Mouse (Mus musculus) hindbrain, embryonic 16.5 days (tissue): ENCODE data around the gene Ttc7b. TPM values are rescaled to one million over a fixed set of nuclear protein-coding genes. Genes with fewer than 3 reads are reported as not detected.

Experiments used
- ATAC-seq: fragments of 200-750 bp; cut with Nextera tagmentation; 2 replicates; pipeline ENCODE4 v1.8.0; 2017; ENCODE audit warnings: moderate TSS enrichment, moderate library complexity
- H3K27ac ChIP-seq: fragments of 300-500 bp; sonication (generic); 2 replicates; pipeline ENCODE4 v1.5.1; 2014; ENCODE audit warnings: low read depth, mild to moderate bottlenecking, control low read depth, low read length, moderate library complexity
- H3K27me3 ChIP-seq: fragments of 300-500 bp; sonication (generic); replicated peaks from 2 replicates; pipeline ENCODE4 v1.6.1; 2014; ENCODE audit warnings: low read length; ENCODE audit not compliant: control insufficient read depth, insufficient read depth
- H3K36me3 ChIP-seq: fragments of 300-500 bp; sonication (generic); 2 replicates; pipeline ENCODE4 v1.6.1; 2014; ENCODE audit warnings: mild to moderate bottlenecking, low read length, moderate library complexity, mixed read lengths; ENCODE audit not compliant: control insufficient read depth, insufficient read depth
- H3K4me1 ChIP-seq: fragments of 300-500 bp; sonication (generic); 2 replicates; pipeline ENCODE4 v1.6.1; 2014; ENCODE audit warnings: low read depth, low read length; ENCODE audit not compliant: control insufficient read depth, insufficient read depth
- H3K4me2 ChIP-seq: fragments of 300-500 bp; sonication (generic); 2 replicates; pipeline ENCODE4 v1.6.1; 2014; ENCODE audit warnings: mild to moderate bottlenecking, low read length, control low read depth, moderate library complexity
- H3K4me3 ChIP-seq: fragments of 300-500 bp; sonication (generic); 2 replicates; pipeline ENCODE4 v1.5.1; 2014; ENCODE audit warnings: mild to moderate bottlenecking, low read length, control low read depth, moderate library complexity
- H3K9ac ChIP-seq: fragments of 300-500 bp; sonication (generic); 2 replicates; pipeline ENCODE4 v1.6.1; 2014; ENCODE audit warnings: low read depth, mild to moderate bottlenecking, control low read depth, low read length, moderate library complexity
- H3K9me3 ChIP-seq: fragments of 300-500 bp; sonication (generic); 2 replicates; pipeline ENCODE4 v1.6.1; 2014; ENCODE audit warnings: mild to moderate bottlenecking, low read length, moderate library complexity; ENCODE audit not compliant: control insufficient read depth
- WGBS: fragments of 180-500 bp; shearing (Covaris S2); extraction: QIAGEN DNeasy Blood & Tissue Kit; methylation state at CpG from one replicate; pipeline ENCODE4 v1.1.7; 2014; 5-methylcytosine and 5-hydroxymethylcytosine counted together
- polyA plus RNA-seq: library from polyadenylated mRNA; unstranded; fragments of >200 nt; fragmentation: Nextera tagmentation; extraction: Ambion mirVana; gene quantifications from 2 replicates; pipeline ENCODE4 v1.2.1, GENCODE M21; 2015

Gene Ttc7b
- polyA plus RNA-seq, 1 experiment from 2014 or later: 8.8 TPM

- Histone ChIP-seq H3K27me3 (no peaks in the 10 kb centered on the region), H3K4me3 (no peak overlapping the region), H3K9me3 (no peaks in the 10 kb centered on the region), H3K36me3 (peaks cover 8% of the 10 kb centered on the region), H3K9ac (no peak overlapping the region), H3K27ac (no peak overlapping the region), H3K4me2 (no peak overlapping the region), H3K4me1 (peaks cover 14% of the 10 kb centered on the region)
- 68% methylated on average over 8 of the region's 8 CpGs for WGBS
- no peak for ATAC-seq
Observed at GRCm38 (mm10) chr12:100408143-100408542, 112.5 kb downstream of the Ttc7b start.

- Histone ChIP-seq H3K9me3 (no peaks in the 10 kb centered on the region), H3K9ac (no peak overlapping the region), H3K4me2 (no peak overlapping the region), H3K27me3 (no peaks in the 10 kb centered on the region), H3K36me3 (peaks cover 7% of the 10 kb centered on the region), H3K27ac (peak overlapping the region; percentile 31; the same call in 1 of the 2 replicates), H3K4me3 (no peak overlapping the region), H3K4me1 (peaks cover 14% of the 10 kb centered on the region)
- WGBS: 38% methylated on average over 7 of the region's 7 CpGs
- ATAC-seq: peak; percentile 43; the same call in 1 of the 2 replicates
Observed at GRCm38 (mm10) chr12:100407371-100407770, 113.3 kb downstream of the Ttc7b start.

- H3K27ac ChIP-seq: no peak overlapping the region
- no peak for ATAC-seq
- WGBS: 82% methylated on average over 11 of the region's 11 CpGs
- H3K27me3 ChIP-seq: no peaks in the 10 kb centered on the region
- H3K9ac ChIP-seq: no peak overlapping the region
- H3K4me2 ChIP-seq: no peak overlapping the region
- no peak overlapping the region for H3K4me3 ChIP-seq
- H3K36me3 ChIP-seq: peaks cover 12% of the 10 kb centered on the region; the same call in 1 of the 2 replicates
- no peaks in the 10 kb centered on the region for H3K9me3 ChIP-seq
- H3K4me1 ChIP-seq: peaks cover 14% of the 10 kb centered on the region
Observed at GRCm38 (mm10) chr12:100406094-100406493, 114.5 kb downstream of the Ttc7b start.

- H3K27ac ChIP-seq: no peak overlapping the region
- H3K27me3 ChIP-seq: no peaks in the 10 kb centered on the region
- H3K36me3 ChIP-seq: peaks cover 16% of the 10 kb centered on the region; the same call in 1 of the 2 replicates
- H3K9me3 ChIP-seq: no peaks in the 10 kb centered on the region
- H3K9ac ChIP-seq: no peak overlapping the region
- H3K4me1 ChIP-seq: peaks cover 14% of the 10 kb centered on the region
- no peak for ATAC-seq
- H3K4me2 ChIP-seq: no peak overlapping the region
- 89% methylated on average over 8 of the region's 8 CpGs for WGBS
- no peak overlapping the region for H3K4me3 ChIP-seq
Observed at GRCm38 (mm10) chr12:100405512-100406030, 115.1 kb downstream of the Ttc7b start.

- 76% methylated on average over 3 of the region's 3 CpGs for WGBS
- Histone ChIP-seq H3K4me1 (peaks cover 14% of the 10 kb centered on the region), H3K27me3 (no peaks in the 10 kb centered on the region), H3K4me3 (no peak overlapping the region), H3K36me3 (peaks cover 17% of the 10 kb centered on the region; the same call in 1 of the 2 replicates), H3K9ac (no peak overlapping the region), H3K4me2 (no peak overlapping the region), H3K9me3 (no peaks in the 10 kb centered on the region), H3K27ac (no peak overlapping the region)
- ATAC-seq: no peak
Observed at GRCm38 (mm10) chr12:100404430-100404829, 116.2 kb downstream of the Ttc7b start.

- Histone ChIP-seq H3K27ac (no peak overlapping the region), H3K4me2 (no peak overlapping the region), H3K4me3 (no peak overlapping the region), H3K36me3 (peaks cover 17% of the 10 kb centered on the region; the same call in 1 of the 2 replicates), H3K27me3 (no peaks in the 10 kb centered on the region), H3K9me3 (no peaks in the 10 kb centered on the region), H3K4me1 (peaks cover 13% of the 10 kb centered on the region), H3K9ac (no peak overlapping the region)
- ATAC-seq: no peak
- WGBS: 87% methylated on average over 4 of the region's 4 CpGs
Observed at GRCm38 (mm10) chr12:100403005-100403324, 117.7 kb downstream of the Ttc7b start.

GRCm38 (mm10) chr12:100402296-100403004, 118.2 kb downstream of the Ttc7b start:
- Histone ChIP-seq H3K27ac (no peak overlapping the region), H3K9me3 (no peaks in the 10 kb centered on the region), H3K9ac (no peak overlapping the region), H3K4me1 (peaks cover 14% of the 10 kb centered on the region), H3K4me3 (no peak overlapping the region), H3K36me3 (peaks cover 17% of the 10 kb centered on the region; the same call in 1 of the 2 replicates), H3K27me3 (no peaks in the 10 kb centered on the region), H3K4me2 (no peak overlapping the region)
- 92% methylated on average over 10 of the region's 10 CpGs for WGBS
- no peak for ATAC-seq

GRCm38 (mm10) chr12:100400119-100400518, 120.5 kb downstream of the Ttc7b start:
- H3K27ac ChIP-seq: no peak overlapping the region
- H3K4me3 ChIP-seq: no peak overlapping the region
- no peak overlapping the region for H3K9ac ChIP-seq
- H3K27me3 ChIP-seq: no peaks in the 10 kb centered on the region
- H3K9me3 ChIP-seq: no peaks in the 10 kb centered on the region
- H3K4me2 ChIP-seq: no peak overlapping the region
- ATAC-seq: no peak
- H3K36me3 ChIP-seq: peaks cover 17% of the 10 kb centered on the region; the same call in 1 of the 2 replicates
- peaks cover 6% of the 10 kb centered on the region for H3K4me1 ChIP-seq
- 92% methylated on average over 3 of the region's 3 CpGs for WGBS

- H3K9me3 ChIP-seq: no peaks in the 10 kb centered on the region
- H3K4me2 ChIP-seq: no peak overlapping the region
- 94% methylated on average over 5 of the region's 5 CpGs for WGBS
- no peak overlapping the region for H3K9ac ChIP-seq
- H3K27me3 ChIP-seq: no peaks in the 10 kb centered on the region
- H3K27ac ChIP-seq: no peak overlapping the region
- peaks cover 19% of the 10 kb centered on the region; the same call in 1 of the 2 replicates for H3K36me3 ChIP-seq
- no peak overlapping the region for H3K4me3 ChIP-seq
- H3K4me1 ChIP-seq: peaks cover 6% of the 10 kb centered on the region
- ATAC-seq: no peak
Observed at GRCm38 (mm10) chr12:100399126-100399727, 121.4 kb downstream of the Ttc7b start.
